Mouse (Mus musculus) erythroblast, embryonic 14.5 days (primary cell): Measurements from ENCODE around the gene Parva.

ENCODE experiments used
- GATA1 ChIP-seq: IDR thresholded peaks from 2 replicates; pipeline ENCODE4 v1.6.1; 2012; ENCODE audit warnings: low read length, inconsistent platforms, mixed read lengths
- TAL1 ChIP-seq: IDR thresholded peaks from 3 replicates; pipeline ENCODE4 v1.6.1; 2012; ENCODE audit warnings: low read length, inconsistent platforms, mixed read lengths

GRCm38 (mm10) chr7:112528059-112528458 is 100.8 kb downstream of the Parva start:
- TF ChIP-seq TAL1 (no peak), GATA1 (no peak)
